Mouse (Mus musculus) C2C12 (cell line): Measurements from ENCODE around the gene Nelfb. TPM values are rescaled to one million over a fixed set of nuclear protein-coding genes. Genes with fewer than 3 reads are reported as not detected.

Experiments used
- H3K27me3 ChIP-seq: one replicate; pipeline ENCODE4 v1.6.1; 2011; ENCODE audit not compliant: control insufficient read depth, insufficient read depth, insufficient read length
- H3K36me3 ChIP-seq: one replicate; pipeline ENCODE4 v1.6.1; 2011; ENCODE audit not compliant: control insufficient read depth, insufficient read depth
- H3K4me3 ChIP-seq: one replicate; pipeline ENCODE4 v1.5.1; 2011; ENCODE audit warnings: mild to moderate bottlenecking, control low read depth; ENCODE audit not compliant: poor library complexity, insufficient read depth, severe bottlenecking
- H3K79me2 ChIP-seq: one replicate; pipeline ENCODE4 v1.6.1; 2011; ENCODE audit not compliant: control insufficient read depth, insufficient read depth
- H3K79me3 ChIP-seq: one replicate; pipeline ENCODE4 v1.6.1; 2011; ENCODE audit warnings: low read depth, control low read depth
- H3ac ChIP-seq: one replicate; pipeline ENCODE3; 2011; ENCODE audit warnings: low read depth; ENCODE audit not compliant: control insufficient read depth, insufficient read length
- CEBPB ChIP-seq: IDR thresholded peaks from one replicate; pipeline ENCODE4 v1.6.1; 2011; ENCODE audit warnings: low read depth, mild to moderate bottlenecking, control low read depth, moderate library complexity
- CTCF ChIP-seq: IDR thresholded peaks from one replicate; pipeline ENCODE4 v1.5.1; 2011; ENCODE audit not compliant: control insufficient read depth, insufficient read depth, insufficient read length
- FOSL1 ChIP-seq: IDR thresholded peaks from one replicate; pipeline ENCODE4 v1.8.0; 2011; ENCODE audit warnings: mild to moderate bottlenecking, low read length; ENCODE audit not compliant: poor library complexity, insufficient read depth, severe bottlenecking
- MAX ChIP-seq: IDR thresholded peaks from one replicate; pipeline ENCODE4 v1.6.1; 2011; ENCODE audit warnings: mild to moderate bottlenecking, control low read depth
- MYOD1 ChIP-seq: IDR thresholded peaks from one replicate; pipeline ENCODE4 v1.6.1; 2011; ENCODE audit warnings: low read depth; ENCODE audit not compliant: control insufficient read depth, insufficient read length
- MYOG ChIP-seq: IDR thresholded peaks from one replicate; pipeline ENCODE4 v1.6.1; 2011; ENCODE audit not compliant: control insufficient read depth, insufficient read length; ENCODE audit errors: extremely low read depth
- USF1 ChIP-seq: IDR thresholded peaks from one replicate; pipeline ENCODE4 v1.6.1; 2011; ENCODE audit warnings: low read depth, mild to moderate bottlenecking, control low read depth, moderate library complexity
- polyA plus RNA-seq: library from polyadenylated mRNA; unstranded; fragments of >200 nt; fragmentation: generic; extraction: Trizol; gene quantifications from one replicate; pipeline ENCODE4 v1.2.1, GENCODE M21; 2012; ENCODE audit warnings: missing spikeins

The Nelfb gene
- polyA plus RNA-seq, 1 experiment: 47.4 TPM

DNA sequence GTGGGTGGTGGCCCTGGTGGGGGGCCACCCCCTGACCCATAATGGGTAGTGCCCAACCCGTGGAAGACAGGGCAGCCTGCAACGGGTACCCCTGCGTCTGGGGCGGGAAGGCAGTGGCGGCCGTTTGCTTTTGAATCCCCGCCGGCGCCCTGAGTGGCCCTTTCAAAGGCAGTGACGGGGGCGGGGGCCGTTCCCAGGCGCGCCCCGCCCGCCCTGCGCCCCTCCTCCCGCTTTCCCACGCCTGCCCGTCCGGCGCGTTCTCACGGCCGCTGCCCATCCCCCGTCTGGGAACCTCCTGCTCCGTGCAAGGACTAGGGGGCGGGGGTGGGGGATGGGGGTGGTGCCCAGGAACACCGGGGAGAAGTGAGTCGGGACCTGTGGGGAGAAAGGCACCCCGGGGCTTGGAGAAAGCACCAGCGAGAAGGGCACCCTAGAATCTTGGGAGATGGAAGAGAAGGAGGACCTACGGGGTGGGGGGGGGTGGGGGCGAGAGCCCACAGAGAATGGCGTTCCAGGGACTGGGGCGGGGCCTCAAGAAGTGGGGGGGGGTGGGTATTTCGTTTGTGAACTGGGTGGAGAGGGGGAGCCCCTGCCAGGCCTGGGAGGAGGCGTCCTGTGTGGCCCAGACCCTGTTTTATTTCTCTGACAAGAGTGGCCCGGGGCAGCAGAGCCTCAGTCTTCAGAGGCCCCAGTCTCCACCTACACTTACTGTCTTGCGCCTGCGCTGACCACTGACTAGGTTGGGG is 43.2 kb downstream of the Nelfb start:
- no peak overlapping the region for H3ac ChIP-seq
- peaks cover 12% of the 10 kb centered on the region for H3K27me3 ChIP-seq
- H3K36me3 ChIP-seq: no peaks in the 10 kb centered on the region
- no peaks in the 10 kb centered on the region for H3K79me3 ChIP-seq
- H3K79me2 ChIP-seq: no peaks in the 10 kb centered on the region
- TF ChIP-seq CEBPB (no peak), MAX (no peak), CTCF (no peak), USF1 (no peak), MYOD1 (no peak)
- H3K4me3 ChIP-seq: no peak overlapping the region

DNA sequence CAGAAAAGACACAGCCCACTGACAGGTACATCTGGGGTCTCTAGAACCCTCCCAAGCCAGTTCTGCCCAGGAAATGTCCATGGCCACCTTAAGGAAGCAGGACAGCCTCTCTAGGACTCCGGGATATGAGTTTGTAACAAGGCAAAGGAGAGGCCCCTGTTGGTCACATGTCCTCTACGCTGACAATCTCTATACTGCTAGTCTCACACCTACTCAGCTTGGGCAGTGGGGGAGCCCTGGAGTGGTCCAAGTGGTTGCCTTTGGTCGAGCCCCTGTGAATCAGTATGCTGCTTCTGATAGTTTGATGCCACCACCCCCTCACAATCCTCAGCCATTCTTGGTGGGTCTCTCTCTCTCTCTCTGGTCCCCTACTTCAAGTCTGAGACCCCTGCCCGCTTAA is 43.8 kb downstream of the Nelfb start:
- Histone ChIP-seq H3K36me3 (no peaks in the 10 kb centered on the region), H3K27me3 (peaks cover 16% of the 10 kb centered on the region), H3K79me2 (no peaks in the 10 kb centered on the region), H3ac (no peak overlapping the region), H3K79me3 (no peaks in the 10 kb centered on the region), H3K4me3 (no peak overlapping the region)
- TF ChIP-seq CEBPB (no peak), USF1 (no peak), MAX (no peak), MYOD1 (no peak), FOSL1 (no peak), MYOG (no peak), CTCF (no peak)

DNA sequence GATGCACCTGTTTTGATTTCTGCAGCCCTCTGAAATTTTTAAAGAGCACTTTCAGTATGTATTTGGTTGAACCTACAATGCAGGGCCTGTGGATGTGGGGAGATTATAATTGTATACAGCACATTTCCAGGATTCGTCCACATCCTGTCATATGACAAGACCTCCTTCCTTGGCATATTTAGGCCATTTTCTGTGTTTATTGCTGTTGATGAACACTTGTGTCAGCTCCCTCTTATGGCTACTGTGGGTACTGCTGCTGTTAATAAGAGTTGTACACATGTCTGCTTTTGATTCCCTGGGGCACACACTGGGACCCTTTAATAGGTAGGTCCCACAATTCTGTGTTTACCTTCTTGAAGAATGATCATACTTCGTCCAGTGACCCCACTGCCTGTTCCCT is 53.6 kb downstream of the Nelfb start:
- Histone ChIP-seq H3K4me3 (no peak overlapping the region), H3ac (no peak overlapping the region), H3K79me3 (no peaks in the 10 kb centered on the region), H3K36me3 (no peaks in the 10 kb centered on the region), H3K79me2 (no peaks in the 10 kb centered on the region), H3K27me3 (peaks cover 4% of the 10 kb centered on the region)
- TF ChIP-seq MYOG (no peak), CTCF (peak; percentile 14), FOSL1 (no peak)

DNA sequence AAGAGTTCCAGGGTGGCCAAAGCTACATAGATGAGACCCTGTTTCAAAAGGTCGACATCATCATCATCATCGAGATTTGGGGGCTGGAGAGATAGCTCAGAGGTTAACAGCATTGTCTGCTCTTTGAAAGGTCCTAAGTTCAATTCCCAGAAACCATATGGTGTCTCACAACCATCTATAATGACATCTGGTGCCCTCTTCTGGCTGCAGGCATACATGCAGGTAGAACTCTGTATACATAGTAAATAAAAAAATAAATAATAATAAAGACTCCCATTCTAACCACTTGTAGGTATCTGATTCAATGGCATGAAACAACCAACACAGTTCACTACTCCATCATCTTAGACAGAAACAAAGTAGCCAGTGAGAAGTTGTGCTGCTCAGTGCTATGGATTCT is 54.3 kb downstream of the Nelfb start:
- Histone ChIP-seq H3K36me3 (no peaks in the 10 kb centered on the region), H3K27me3 (no peaks in the 10 kb centered on the region), H3K79me2 (no peaks in the 10 kb centered on the region), H3K4me3 (no peak overlapping the region), H3ac (no peak overlapping the region), H3K79me3 (no peaks in the 10 kb centered on the region)
- TF ChIP-seq USF1 (no peak), CEBPB (no peak), MAX (no peak), CTCF (no peak), FOSL1 (no peak)

DNA sequence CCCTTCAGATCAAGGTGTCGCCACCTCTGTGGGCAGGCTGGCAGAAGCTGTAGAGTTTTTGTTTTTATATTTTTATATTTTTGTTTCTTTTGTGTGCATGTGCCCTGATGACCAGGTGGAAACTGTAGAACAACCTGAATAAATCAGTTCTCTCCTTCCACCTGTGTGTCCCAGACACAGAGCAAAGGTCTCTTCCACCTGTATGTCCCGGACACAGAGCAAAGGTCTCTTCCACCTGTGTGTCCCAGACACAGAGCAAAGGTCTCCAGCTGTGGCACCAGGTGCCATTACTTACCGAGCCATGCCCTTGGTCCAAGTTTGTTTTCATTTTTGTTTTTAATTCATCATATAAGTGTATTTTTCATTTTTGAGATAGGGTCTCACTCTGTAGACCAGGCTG is 55.1 kb downstream of the Nelfb start:
- no peaks in the 10 kb centered on the region for H3K79me3 ChIP-seq
- no peaks in the 10 kb centered on the region for H3K79me2 ChIP-seq
- no peaks in the 10 kb centered on the region for H3K27me3 ChIP-seq
- TF ChIP-seq MYOG (no peak), CEBPB (no peak), CTCF (no peak), FOSL1 (no peak), MAX (no peak), MYOD1 (no peak), USF1 (no peak)
- no peak overlapping the region for H3ac ChIP-seq
- H3K36me3 ChIP-seq: no peaks in the 10 kb centered on the region
- no peak overlapping the region for H3K4me3 ChIP-seq

DNA sequence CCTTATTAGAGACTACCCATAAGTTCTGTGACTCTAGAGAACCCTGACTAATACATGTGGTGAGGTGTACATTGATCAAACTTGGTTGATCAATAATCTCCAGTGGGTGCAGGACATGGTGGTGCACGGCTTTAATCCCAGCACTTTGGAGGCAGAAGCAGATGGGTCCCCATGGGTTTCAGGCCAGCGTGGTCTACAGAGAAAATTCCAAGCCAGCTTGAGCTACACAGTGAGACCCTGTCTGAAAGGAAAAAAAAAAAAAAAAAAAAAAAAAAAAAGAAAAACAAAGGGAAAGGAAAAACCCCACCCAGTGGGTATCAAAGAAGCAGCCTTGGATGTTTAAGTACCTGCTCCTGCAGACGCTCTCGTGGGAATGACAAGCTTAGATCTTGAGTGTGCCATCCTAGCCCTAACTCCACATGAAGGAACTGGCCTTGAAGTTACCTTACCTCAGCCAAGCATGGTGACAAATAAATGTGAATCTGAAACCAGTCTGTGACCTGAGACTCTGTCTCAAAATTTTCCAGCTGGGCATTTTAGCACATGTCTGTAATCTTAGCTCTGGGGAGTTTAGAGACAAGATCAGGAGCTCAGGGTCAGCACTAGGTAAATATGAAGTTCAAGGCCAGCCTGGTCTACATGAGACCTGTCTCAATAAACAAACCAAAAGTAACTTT is 59.9 kb downstream of the Nelfb start:
- TF ChIP-seq MAX: no peak
- no peak for TF ChIP-seq FOSL1
- TF ChIP-seq CEBPB: no peak
- no peak for TF ChIP-seq CTCF
- no peak for TF ChIP-seq MYOD1
- no peak for TF ChIP-seq USF1
- TF ChIP-seq MYOG: no peak
- no peaks in the 10 kb centered on the region for H3K27me3 ChIP-seq

More for the DNA sequence above, 59.9 kb downstream of the Nelfb start:
- H3K36me3 ChIP-seq: no peaks in the 10 kb centered on the region
- no peak overlapping the region for H3ac ChIP-seq
- no peaks in the 10 kb centered on the region for H3K79me2 ChIP-seq
- H3K4me3 ChIP-seq: no peak overlapping the region
- H3K79me3 ChIP-seq: no peaks in the 10 kb centered on the region

Other genes starting within 250 kb of the Nelfb start
- gene Dph7, start 249.1 kb downstream of the Nelfb start, polyA plus RNA-seq: 13.9 TPM
- 98.4 TPM for gene Mrpl41, start 236.4 kb downstream of the Nelfb start, polyA plus RNA-seq
- 3.8 TPM for gene Pnpla7, start 235.5 kb downstream of the Nelfb start, polyA plus RNA-seq
- 30.6 TPM for gene Nsmf, start 157.1 kb downstream of the Nelfb start, polyA plus RNA-seq
- gene Entpd8, start 131.2 kb downstream of the Nelfb start, polyA plus RNA-seq: not detected
- gene Noxa1, start 116.3 kb downstream of the Nelfb start, polyA plus RNA-seq: not detected
- 0.56 TPM for gene Nrarp, start 30.7 kb downstream of the Nelfb start, polyA plus RNA-seq
- 15.5 TPM for gene Tor4a, start 14.6 kb downstream of the Nelfb start, polyA plus RNA-seq
- not detected for gene Stpg3, start 3.1 kb upstream of the Nelfb start, polyA plus RNA-seq
- not detected for gene Fam166a, start 7.3 kb upstream of the Nelfb start, polyA plus RNA-seq
- 800 TPM for gene Tubb4b, start 13.2 kb upstream of the Nelfb start, polyA plus RNA-seq
- gene Slc34a3, start 22.9 kb upstream of the Nelfb start, polyA plus RNA-seq: not detected
- gene Rnf224, start 25.3 kb upstream of the Nelfb start, polyA plus RNA-seq: not detected
- gene Rnf208, start 30.8 kb upstream of the Nelfb start, polyA plus RNA-seq: 0.22 TPM
- 0.25 TPM for gene Cysrt1, start 31.0 kb upstream of the Nelfb start, polyA plus RNA-seq
- gene AL732309.1, start 35.4 kb upstream of the Nelfb start, polyA plus RNA-seq: 3.9 TPM
- 28.5 TPM for gene Tmem203, start 44.0 kb upstream of the Nelfb start, polyA plus RNA-seq
- 7.4 TPM for gene Tprn, start 51.1 kb upstream of the Nelfb start, polyA plus RNA-seq
- 143 TPM for gene Ssna1, start 60.9 kb upstream of the Nelfb start, polyA plus RNA-seq
- gene Anapc2, start 61.0 kb upstream of the Nelfb start, polyA plus RNA-seq: 89.4 TPM
- not detected for gene Tmem210, start 76.7 kb upstream of the Nelfb start, polyA plus RNA-seq
- not detected for gene Lrrc26, start 78.4 kb upstream of the Nelfb start, polyA plus RNA-seq
- gene Grin1, start 107.7 kb upstream of the Nelfb start, polyA plus RNA-seq: 0.02 TPM
- gene Man1b1, start 120.8 kb upstream of the Nelfb start, polyA plus RNA-seq: 38.0 TPM
- 22.4 TPM for gene Dpp7, start 144.9 kb upstream of the Nelfb start, polyA plus RNA-seq
- gene Uap1l1, start 154.2 kb upstream of the Nelfb start, polyA plus RNA-seq: 96.6 TPM
- 25.8 TPM for gene Sapcd2, start 160.8 kb upstream of the Nelfb start, polyA plus RNA-seq
- not detected for gene Entpd2, start 184.4 kb upstream of the Nelfb start, polyA plus RNA-seq
- 79.9 TPM for gene Npdc1, start 187.9 kb upstream of the Nelfb start, polyA plus RNA-seq
- 0.08 TPM for gene Fut7, start 211.8 kb upstream of the Nelfb start, polyA plus RNA-seq
- gene Abca2, start 217.2 kb upstream of the Nelfb start, polyA plus RNA-seq: 4.2 TPM
- gene Clic3, start 245.3 kb upstream of the Nelfb start, polyA plus RNA-seq: 0.15 TPM
- 12.3 TPM for gene Paxx, start 249.6 kb upstream of the Nelfb start, polyA plus RNA-seq